Mouse (Mus musculus): ENCODE measurements around the gene Trak1.

DNA sequence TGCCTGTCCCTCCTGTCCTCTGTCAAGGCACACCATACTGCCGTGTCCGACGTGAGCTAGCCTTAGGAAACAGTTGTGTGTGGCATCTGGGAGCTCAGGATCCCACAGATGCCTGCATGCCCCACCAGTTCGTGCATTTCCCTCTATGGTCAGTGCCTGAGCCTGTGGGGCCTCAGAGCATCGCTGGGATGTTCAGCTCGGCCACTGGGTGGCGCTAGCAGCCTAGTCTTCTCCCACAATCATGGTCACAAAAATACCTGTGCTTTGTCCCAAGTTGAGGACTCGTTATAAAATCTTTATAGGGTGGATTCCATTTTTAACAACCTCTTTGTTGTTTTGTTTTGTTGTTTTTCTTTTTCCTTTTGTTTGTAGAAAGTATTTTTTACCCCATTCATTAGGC, 161.2 kb downstream of the Trak1 start:
- TF ChIP-seq GATA1 (IDR thresholded peaks at IDR 0.05; ENCODE audit: borderline replicate concordance, low read length) (no peak), FLI1 (IDR thresholded peaks at IDR 0.05; ENCODE audit: low read length) (no peak)

All from megakaryocyte, embryonic 14.5 days (primary cell).